Mouse (Mus musculus) heart, postnatal 0 days (tissue): ENCODE measurements around the gene D630045J12Rik.

Experiments
- CTCF ChIP-seq: IDR thresholded peaks from 2 replicates; pipeline ENCODE4 v1.5.1; 2016; ENCODE audit warnings: antibody characterized with exemption, control low read depth, low read depth
- EP300 ChIP-seq: IDR thresholded peaks from 2 replicates; pipeline ENCODE4 v1.6.1; 2016; ENCODE audit warnings: antibody characterized with exemption, low read depth

GRCm38 (mm10) chr6:38231994-38232393 lies 21.8 kb downstream of the D630045J12Rik start:
- no peak for TF ChIP-seq CTCF
- no peak for TF ChIP-seq EP300
